ENCODE assay signal across 8 mouse cellular contexts in genomic region chr9:79759385-79760005, GRCm38 (mm10). TPM values are rescaled to one million over a fixed set of nuclear protein-coding genes. Genes with fewer than 3 reads are reported as not detected.
A peak's percentile ranks its signal among the peaks of the same experiment; 100 is the strongest.
DNase-seq lines count a peak whose midpoint lies in the region; ATAC-seq lines count a peak whose summit lies in the region.

Cox7a2 (minus strand) TSS chr9:79759878.

- H3K4me3 ChIP-seq in hindbrain, embryonic 15.5 days, result peak within 1 kb of the TSS; percentile 70

- peak within 1 kb of the TSS; percentile 71 for H3K4me2 ChIP-seq in hindbrain, embryonic 15.5 days

- H3K4me1 ChIP-seq in hindbrain, embryonic 15.5 days (replicated peaks), result peaks cover 21% of the 10 kb centered on the region

- no peaks in the 10 kb centered on the region for H3K9me3 ChIP-seq in hindbrain, embryonic 15.5 days

- H3K27ac ChIP-seq in hindbrain, embryonic 15.5 days (replicated peaks), result peak within 1 kb of the TSS; percentile 86

- WGBS in hindbrain, embryonic 15.5 days, result under 1% methylated on average over 49 of the region's 49 CpGs

- H3K9ac ChIP-seq in hindbrain, embryonic 15.5 days, result peak within 1 kb of the TSS; percentile 85

- H3K36me3 ChIP-seq in hindbrain, embryonic 15.5 days, result peaks cover 16% of the 10 kb centered on the region

- peak; percentile 100 for ATAC-seq in hindbrain, embryonic 15.5 days (ENCODE audit: low FRiP score, low read depth)

- no peaks in the 10 kb centered on the region for H3K27me3 ChIP-seq in hindbrain, embryonic 15.5 days

- peak; percentile 95 for DNase-seq in T-cell, adult 2 months (ENCODE audit: low spot score)
- DNase-seq in cerebellum, postnatal 36 days, result peak; percentile 92 to 95
- DNase-seq in frontal cortex, postnatal 36 days (ENCODE audit: low spot score in 2 of 2), result peak; percentile 93 to 95
- DNase-seq in left cerebral cortex, adult 11 months (ENCODE audit: low spot score), result peak; percentile 88
- peak; percentile 95 to 97 for DNase-seq in lung, postnatal 4 days
- peak; percentile 93 for DNase-seq in retina, postnatal 7 days (ENCODE audit: low read depth, low spot score)
- DNase-seq in urinary bladder, adult 2 months (ENCODE audit: low spot score), result peak; percentile 88

RNA-seq across cellular contexts. Expression of gene Cox7a2, which starts in this region (rescaled TPM):
- 828 and 936 TPM in 2 replicates for polyA plus RNA-seq in hindbrain, embryonic 15.5 days (2015; fragmentation: Nextera tagmentation; extraction: Ambion mirVana)
- polyA plus RNA-seq in urinary bladder, adult 2 months (2012; rRNA removed), result 399 and 458 TPM in 2 replicates

Comparison
In these comparisons a context has a peak if more than half of its experiments do, and no peak if none do; other contexts are left out.
1. Peak in every context shown above with its lines: DNase-seq, ATAC-seq, H3K4me3 ChIP-seq and H3K27ac ChIP-seq.